Mouse (Mus musculus): Measurements from ENCODE around the gene Cnp. TPM values are rescaled to one million over a fixed set of nuclear protein-coding genes. Genes with fewer than 3 reads are reported as not detected.
"Not testable (repeated sequence)": the region's sequence is repeated elsewhere in the genome, so short reads cannot be mapped to it uniquely, and the experiment has no call there.

Cnp gene
- polyA plus RNA-seq, 1 experiment from 2014 or later, result 28.0 TPM

GRCm38 (mm10) chr11:100576256-100576655 lies 1.6 kb downstream of the Cnp start:
- Histone ChIP-seq H3K9ac (peak overlapping the region; percentile 28; the same call in 1 of the 2 replicates), H3K4me2 (peak overlapping the region; percentile 76), H3K27ac (peak overlapping the region; percentile 74; the same call in 1 of the 2 replicates), H3K27me3 (peaks cover 7% of the 10 kb centered on the region), H3K36me3 (peaks cover 40% of the 10 kb centered on the region), H3K4me1 (peaks cover 22% of the 10 kb centered on the region), H3K9me3 (no peaks in the 10 kb centered on the region), H3K4me3 (no peak overlapping the region)
- WGBS, result 68% methylated on average over 21 of the region's 21 CpGs
- no peak for ATAC-seq (ENCODE audit: insufficient number of reproducible peaks, insufficient read depth, low FRiP score, low TSS enrichment, low read depth)

- H3K4me3 ChIP-seq, result no peak overlapping the region
- no peaks in the 10 kb centered on the region for H3K9me3 ChIP-seq
- no peaks in the 10 kb centered on the region for H3K27me3 ChIP-seq
- H3K36me3 ChIP-seq, result peaks cover 58% of the 10 kb centered on the region
- H3K9ac ChIP-seq, result peak overlapping the region; percentile 32; the same call in 1 of the 2 replicates
- ATAC-seq (ENCODE audit: insufficient number of reproducible peaks, insufficient read depth, low FRiP score, low TSS enrichment, low read depth), result no peak
- no peak overlapping the region for H3K27ac ChIP-seq
- no peak overlapping the region for H3K4me2 ChIP-seq
- peaks cover 20% of the 10 kb centered on the region for H3K4me1 ChIP-seq
- 82% methylated on average over 8 of the region's 8 CpGs for WGBS
These were observed 3.3 kb downstream of the Cnp start for GRCm38 (mm10) chr11:100577852-100578599.

GRCm38 (mm10) chr11:100579116-100579799 lies 4.6 kb downstream of the Cnp start:
- H3K36me3 ChIP-seq, result peaks cover 70% of the 10 kb centered on the region
- H3K4me1 ChIP-seq, result peaks cover 20% of the 10 kb centered on the region
- H3K4me3 ChIP-seq, result no peak overlapping the region
- 91% methylated on average over 9 of the region's 9 CpGs for WGBS
- no peak overlapping the region for H3K4me2 ChIP-seq
- no peak overlapping the region for H3K9ac ChIP-seq
- no peaks in the 10 kb centered on the region for H3K27me3 ChIP-seq
- H3K9me3 ChIP-seq, result no peaks in the 10 kb centered on the region
- H3K27ac ChIP-seq, result no peak overlapping the region
- no peak for ATAC-seq (ENCODE audit: insufficient number of reproducible peaks, insufficient read depth, low FRiP score, low TSS enrichment, low read depth)

GRCm38 (mm10) chr11:100580275-100580674 lies 5.6 kb downstream of the Cnp start:
- no peaks in the 10 kb centered on the region for H3K9me3 ChIP-seq
- peaks cover 80% of the 10 kb centered on the region for H3K36me3 ChIP-seq
- no peak overlapping the region for H3K27ac ChIP-seq
- H3K4me2 ChIP-seq, result no peak overlapping the region
- no peak overlapping the region for H3K4me3 ChIP-seq
- 91% methylated on average over 13 of the region's 13 CpGs for WGBS
- H3K9ac ChIP-seq, result no peak overlapping the region
- peaks cover 18% of the 10 kb centered on the region for H3K4me1 ChIP-seq
- no peak for ATAC-seq (ENCODE audit: insufficient number of reproducible peaks, insufficient read depth, low FRiP score, low TSS enrichment, low read depth)
- H3K27me3 ChIP-seq, result no peaks in the 10 kb centered on the region

- H3K27ac ChIP-seq, result no peak overlapping the region
- H3K4me1 ChIP-seq, result peaks cover 6% of the 10 kb centered on the region; the same call in 1 of the 2 replicates
- 85% methylated on average over 4 of the region's 4 CpGs for WGBS
- no peaks in the 10 kb centered on the region for H3K27me3 ChIP-seq
- H3K36me3 ChIP-seq, result peaks cover 90% of the 10 kb centered on the region
- no peak for ATAC-seq (ENCODE audit: insufficient number of reproducible peaks, insufficient read depth, low FRiP score, low TSS enrichment, low read depth)
- no peaks in the 10 kb centered on the region for H3K9me3 ChIP-seq
- no peak overlapping the region for H3K4me3 ChIP-seq
- H3K9ac ChIP-seq, result no peak overlapping the region
- no peak overlapping the region for H3K4me2 ChIP-seq
These were observed 7.1 kb downstream of the Cnp start for GRCm38 (mm10) chr11:100581756-100582155.

GRCm38 (mm10) chr11:100582413-100582812 lies 7.7 kb downstream of the Cnp start:
- H3K9me3 ChIP-seq, H3K4me2 ChIP-seq, H3K4me3 ChIP-seq, H3K27me3 ChIP-seq, H3K9ac ChIP-seq, H3K4me1 ChIP-seq, H3K27ac ChIP-seq: not testable (repeated sequence)
- ATAC-seq (ENCODE audit: insufficient number of reproducible peaks, insufficient read depth, low FRiP score, low TSS enrichment, low read depth), result peak; percentile 38; the same call in 1 of the 2 replicates
- peaks cover 97% of the 10 kb centered on the region for H3K36me3 ChIP-seq
- 96% methylated on average over 1 of the region's 1 CpGs for WGBS

GRCm38 (mm10) chr11:100582836-100583235 lies 8.1 kb downstream of the Cnp start:
- peaks cover 3% of the 10 kb centered on the region; the same call in 1 of the 2 replicates for H3K4me1 ChIP-seq

GRCm38 (mm10) chr11:100584561-100584961 lies 9.9 kb downstream of the Cnp start:
- no peak overlapping the region for H3K4me3 ChIP-seq
- no peak for ATAC-seq (ENCODE audit: insufficient number of reproducible peaks, insufficient read depth, low FRiP score, low TSS enrichment, low read depth)
- peaks cover 99% of the 10 kb centered on the region for H3K36me3 ChIP-seq
- no peaks in the 10 kb centered on the region for H3K9me3 ChIP-seq
- H3K4me1 ChIP-seq, result no peaks in the 10 kb centered on the region
- no peaks in the 10 kb centered on the region for H3K27me3 ChIP-seq
- no peak overlapping the region for H3K4me2 ChIP-seq
- WGBS, result 91% methylated on average over 7 of the region's 7 CpGs
- H3K27ac ChIP-seq, result no peak overlapping the region
- no peak overlapping the region for H3K9ac ChIP-seq

More at GRCm38 (mm10) chr11:100582836-100583235, 8.1 kb downstream of the Cnp start:
- no peak overlapping the region for H3K4me3 ChIP-seq
- peaks cover 99% of the 10 kb centered on the region for H3K36me3 ChIP-seq
- H3K9ac ChIP-seq, result no peak overlapping the region
- no peak overlapping the region for H3K4me2 ChIP-seq
- H3K9me3 ChIP-seq, result no peaks in the 10 kb centered on the region
- no peak overlapping the region for H3K27ac ChIP-seq
- 90% methylated on average over 2 of the region's 2 CpGs for WGBS
- H3K27me3 ChIP-seq, result no peaks in the 10 kb centered on the region
- no peak for ATAC-seq (ENCODE audit: insufficient number of reproducible peaks, insufficient read depth, low FRiP score, low TSS enrichment, low read depth)

- Histone ChIP-seq H3K9me3 (no peaks in the 10 kb centered on the region), H3K4me1 (no peaks in the 10 kb centered on the region), H3K9ac (no peak overlapping the region), H3K4me3 (no peak overlapping the region), H3K4me2 (no peak overlapping the region), H3K36me3 (peaks cover 99% of the 10 kb centered on the region), H3K27ac (no peak overlapping the region), H3K27me3 (no peaks in the 10 kb centered on the region)
- ATAC-seq (ENCODE audit: insufficient number of reproducible peaks, insufficient read depth, low FRiP score, low TSS enrichment, low read depth), result no peak
- 96% methylated on average over 3 of the region's 3 CpGs for WGBS
These were observed 10.4 kb downstream of the Cnp start for GRCm38 (mm10) chr11:100585148-100585547.

- Histone ChIP-seq H3K36me3 (peaks cover 97% of the 10 kb centered on the region), H3K9me3 (no peaks in the 10 kb centered on the region), H3K9ac (no peak overlapping the region), H3K4me2 (no peak overlapping the region), H3K27me3 (no peaks in the 10 kb centered on the region), H3K4me1 (no peaks in the 10 kb centered on the region), H3K4me3 (no peak overlapping the region), H3K27ac (no peak overlapping the region)
- ATAC-seq (ENCODE audit: insufficient number of reproducible peaks, insufficient read depth, low FRiP score, low TSS enrichment, low read depth), result no peak
- 91% methylated on average over 2 of the region's 2 CpGs for WGBS
These were observed 13.8 kb downstream of the Cnp start for GRCm38 (mm10) chr11:100588462-100588861.

- H3K27me3 ChIP-seq, result no peaks in the 10 kb centered on the region
- no peak overlapping the region for H3K9ac ChIP-seq
- H3K27ac ChIP-seq, result no peak overlapping the region
- no peaks in the 10 kb centered on the region for H3K9me3 ChIP-seq
- H3K4me2 ChIP-seq, result no peak overlapping the region
- WGBS, result 87% methylated on average over 11 of the region's 11 CpGs
- H3K4me1 ChIP-seq, result no peaks in the 10 kb centered on the region
- no peak overlapping the region for H3K4me3 ChIP-seq
- no peak for ATAC-seq (ENCODE audit: insufficient number of reproducible peaks, insufficient read depth, low FRiP score, low TSS enrichment, low read depth)
- peaks cover 94% of the 10 kb centered on the region for H3K36me3 ChIP-seq
These were observed 17.8 kb downstream of the Cnp start for GRCm38 (mm10) chr11:100592346-100593046.

Data from embryonic facial prominence, embryonic 13.5 days (tissue).